Mouse (Mus musculus): ENCODE data around the gene Mcub. TPM values are rescaled to one million over a fixed set of nuclear protein-coding genes. Genes with fewer than 3 reads are reported as not detected.

Gene Mcub
- polyA plus RNA-seq, 2 experiments: 3.8 to 7.2 TPM

DNA sequence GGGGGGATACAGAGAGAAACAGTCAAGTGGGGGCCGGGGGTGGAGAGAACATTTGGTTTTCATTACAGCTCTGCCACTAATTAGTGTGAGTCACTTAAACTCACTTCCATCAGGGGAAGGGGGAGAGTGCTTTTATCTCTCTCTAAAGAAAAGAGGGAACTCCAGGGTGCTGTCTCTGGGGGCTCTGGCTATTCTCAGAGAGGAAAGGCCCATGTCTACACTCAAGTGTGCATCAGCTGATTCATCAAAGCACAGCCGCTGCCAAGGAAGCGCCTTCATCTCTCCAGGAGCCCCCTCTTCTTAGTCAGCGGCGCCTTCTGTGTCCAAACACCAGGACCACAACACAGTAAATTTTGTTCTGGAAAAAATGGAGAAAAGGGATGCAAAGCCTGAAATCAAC, 12.3 kb upstream of the Mcub start:
- no peak overlapping the region for H3K4me2 ChIP-seq (replicated peaks; ENCODE audit: low read depth, low read length, severe bottlenecking)
- H3K4me1 ChIP-seq (ENCODE audit: control insufficient read depth, insufficient read depth, low read length): no peaks in the 10 kb centered on the region
- H3K27ac ChIP-seq (replicated peaks; ENCODE audit: low read depth, low read length): no peak overlapping the region
- TF ChIP-seq POLR2A (IDR thresholded peaks at IDR 0.05; ENCODE audit: borderline replicate concordance, extremely low read depth, insufficient read depth, insufficient read length): no peak
- H3K36me3 ChIP-seq (ENCODE audit: control insufficient read depth, insufficient read depth, low read length): peaks cover 51% of the 10 kb centered on the region
- DNase-seq (ENCODE audit: low spot score) (no peak), ATAC-seq (ENCODE audit: low FRiP score, low read depth) (no peak)
- H3K9me3 ChIP-seq (ENCODE audit: control insufficient read depth, low read length): no peaks in the 10 kb centered on the region
- H3K4me3 ChIP-seq (replicated peaks; ENCODE audit: low read length): no peak overlapping the region
- H3K9ac ChIP-seq (ENCODE audit: low read depth, low read length, severe bottlenecking): no peak overlapping the region
- WGBS: 28% methylated on average over 5 of the region's 5 CpGs
- no peaks in the 10 kb centered on the region for H3K27me3 ChIP-seq (ENCODE audit: control insufficient read depth, insufficient read depth, low read length)

DNA sequence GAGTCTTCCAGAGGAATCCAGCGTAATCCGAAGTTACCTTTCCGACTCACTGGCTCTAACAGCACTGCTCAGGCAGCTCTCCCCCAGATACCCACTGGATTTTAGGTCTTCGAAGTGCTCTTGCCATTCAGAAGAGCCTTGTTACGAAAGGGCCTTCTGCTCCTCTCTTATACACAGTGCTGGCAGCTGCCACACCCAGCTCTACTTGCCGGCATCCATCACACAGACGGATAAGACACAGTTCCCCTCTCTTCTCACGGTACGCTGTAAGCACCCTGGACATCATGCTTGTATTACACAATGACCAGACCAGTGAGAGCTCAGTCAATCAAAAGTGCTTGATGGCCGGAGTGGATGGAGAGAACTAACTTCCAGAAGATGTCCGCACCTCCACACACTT, 11.8 kb upstream of the Mcub start:
- H3K36me3 ChIP-seq (ENCODE audit: control insufficient read depth, insufficient read depth, low read length): peaks cover 46% of the 10 kb centered on the region

DNA sequence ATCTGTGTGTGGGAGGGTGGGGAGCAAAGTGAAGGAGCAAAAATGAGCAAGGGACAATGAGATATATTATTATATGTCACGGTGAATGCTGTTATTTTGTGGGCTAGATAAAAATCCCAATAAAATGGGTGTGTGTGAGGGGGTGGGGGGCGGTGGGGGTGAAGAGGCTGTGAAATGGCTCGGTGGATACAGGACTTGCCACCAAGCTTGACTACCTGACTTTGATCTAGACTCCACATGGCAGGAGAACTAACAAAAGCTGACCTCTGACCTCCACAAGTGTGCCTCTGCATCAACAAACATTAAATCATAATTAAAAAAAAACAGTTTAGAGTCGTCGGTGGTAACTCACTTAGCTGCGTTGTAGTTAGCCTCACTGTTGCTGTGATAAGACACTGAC, 9.5 kb upstream of the Mcub start:
- no peak overlapping the region for H3K4me2 ChIP-seq (replicated peaks; ENCODE audit: low read depth, low read length, severe bottlenecking)
- ATAC-seq (ENCODE audit: low FRiP score, low read depth) (no peak), DNase-seq (ENCODE audit: low spot score) (no peak)
- H3K4me1 ChIP-seq (ENCODE audit: control insufficient read depth, insufficient read depth, low read length): no peaks in the 10 kb centered on the region
- WGBS: 21% methylated on average over 6 of the region's 6 CpGs
- peaks cover 27% of the 10 kb centered on the region for H3K36me3 ChIP-seq (ENCODE audit: control insufficient read depth, insufficient read depth, low read length)
- no peak overlapping the region for H3K4me3 ChIP-seq (replicated peaks; ENCODE audit: low read length)
- no peak overlapping the region for H3K9ac ChIP-seq (ENCODE audit: low read depth, low read length, severe bottlenecking)
- no peak overlapping the region for H3K27ac ChIP-seq (replicated peaks; ENCODE audit: low read depth, low read length)
- TF ChIP-seq POLR2A (IDR thresholded peaks at IDR 0.05; ENCODE audit: borderline replicate concordance, extremely low read depth, insufficient read depth, insufficient read length): no peak
- no peaks in the 10 kb centered on the region for H3K27me3 ChIP-seq (ENCODE audit: control insufficient read depth, insufficient read depth, low read length)
- H3K9me3 ChIP-seq (ENCODE audit: control insufficient read depth, low read length): no peaks in the 10 kb centered on the region

More for the DNA sequence above, 11.8 kb upstream of the Mcub start:
- Histone ChIP-seq H3K27me3 (ENCODE audit: control insufficient read depth, insufficient read depth, low read length) (no peaks in the 10 kb centered on the region), H3K4me1 (ENCODE audit: control insufficient read depth, insufficient read depth, low read length) (no peaks in the 10 kb centered on the region), H3K9me3 (ENCODE audit: control insufficient read depth, low read length) (no peaks in the 10 kb centered on the region), H3K4me2 (replicated peaks; ENCODE audit: low read depth, low read length, severe bottlenecking) (no peak overlapping the region), H3K4me3 (replicated peaks; ENCODE audit: low read length) (no peak overlapping the region), H3K9ac (ENCODE audit: low read depth, low read length, severe bottlenecking) (no peak overlapping the region), H3K27ac (replicated peaks; ENCODE audit: low read depth, low read length) (no peak overlapping the region)
- DNase-seq (ENCODE audit: low spot score): no peak
- WGBS: 60% methylated on average over 11 of the region's 11 CpGs
- ATAC-seq (ENCODE audit: low FRiP score, low read depth): no peak
- no peak for TF ChIP-seq POLR2A (IDR thresholded peaks at IDR 0.05; ENCODE audit: borderline replicate concordance, extremely low read depth, insufficient read depth, insufficient read length)

DNA sequence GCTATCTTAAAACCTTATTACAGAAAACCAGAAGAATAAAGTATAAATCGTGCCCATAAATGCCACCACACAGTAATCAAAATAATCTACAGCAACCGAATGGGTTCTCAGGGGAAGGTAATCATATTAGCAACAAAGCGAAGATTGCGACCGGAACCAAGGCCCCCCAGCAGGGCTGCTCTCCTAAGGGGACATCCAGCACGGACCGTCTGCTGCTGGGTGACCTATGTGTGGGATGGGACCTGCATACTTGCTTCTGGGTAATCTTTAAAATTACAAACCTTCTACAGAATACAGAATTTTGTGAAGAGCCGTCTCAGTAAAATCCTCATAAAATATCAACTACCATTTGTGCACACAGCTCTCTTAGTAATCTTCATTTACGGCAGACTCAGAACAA, 8.7 kb upstream of the Mcub start:
- TF ChIP-seq POLR2A (IDR thresholded peaks at IDR 0.05; ENCODE audit: borderline replicate concordance, extremely low read depth, insufficient read depth, insufficient read length): no peak
- WGBS: 73% methylated on average over 9 of the region's 9 CpGs
- peaks cover 23% of the 10 kb centered on the region for H3K36me3 ChIP-seq (ENCODE audit: control insufficient read depth, insufficient read depth, low read length)
- DNase-seq (ENCODE audit: low spot score): no peak
- no peak overlapping the region for H3K4me2 ChIP-seq (replicated peaks; ENCODE audit: low read depth, low read length, severe bottlenecking)
- H3K4me3 ChIP-seq (replicated peaks; ENCODE audit: low read length): no peak overlapping the region
- no peaks in the 10 kb centered on the region for H3K4me1 ChIP-seq (ENCODE audit: control insufficient read depth, insufficient read depth, low read length)
- H3K27ac ChIP-seq (replicated peaks; ENCODE audit: low read depth, low read length): no peak overlapping the region
- ATAC-seq (ENCODE audit: low FRiP score, low read depth): no peak
- H3K27me3 ChIP-seq (ENCODE audit: control insufficient read depth, insufficient read depth, low read length): no peaks in the 10 kb centered on the region
- H3K9me3 ChIP-seq (ENCODE audit: control insufficient read depth, low read length): no peaks in the 10 kb centered on the region
- no peak overlapping the region for H3K9ac ChIP-seq (ENCODE audit: low read depth, low read length, severe bottlenecking)

DNA sequence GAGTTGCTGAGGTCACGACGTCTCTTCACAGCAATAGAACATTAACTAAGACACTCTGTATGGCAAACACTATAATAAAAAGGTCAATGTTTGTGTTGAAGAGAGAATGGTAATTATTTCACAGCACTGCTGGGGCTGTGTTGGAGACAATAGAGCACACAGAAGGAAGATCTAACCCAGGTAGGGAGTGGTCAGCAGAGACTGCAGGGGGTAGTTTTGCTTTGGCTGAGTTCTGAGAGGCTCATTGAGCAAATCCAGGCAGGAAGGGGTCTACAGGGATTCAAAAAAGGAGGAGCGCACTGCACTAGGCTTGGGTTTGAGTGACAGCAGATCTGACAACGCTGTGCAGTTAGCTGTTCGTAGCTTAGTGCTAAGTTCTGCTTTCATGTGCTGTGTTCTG, 6.3 kb upstream of the Mcub start:
- no peaks in the 10 kb centered on the region for H3K4me1 ChIP-seq (ENCODE audit: control insufficient read depth, insufficient read depth, low read length)
- WGBS: 88% methylated on average over 5 of the region's 5 CpGs
- H3K9ac ChIP-seq (ENCODE audit: low read depth, low read length, severe bottlenecking): no peak overlapping the region
- H3K4me2 ChIP-seq (replicated peaks; ENCODE audit: low read depth, low read length, severe bottlenecking): no peak overlapping the region
- H3K4me3 ChIP-seq (replicated peaks; ENCODE audit: low read length): no peak overlapping the region
- peaks cover 3% of the 10 kb centered on the region; the same call in 1 of the 2 replicates for H3K36me3 ChIP-seq (ENCODE audit: control insufficient read depth, insufficient read depth, low read length)
- no peak for DNase-seq (ENCODE audit: low spot score)
- no peak overlapping the region for H3K27ac ChIP-seq (replicated peaks; ENCODE audit: low read depth, low read length)
- no peak for ATAC-seq (ENCODE audit: low FRiP score, low read depth)
- 0 out of 2 replicates have a peak, but pooled peaks cover 3% of the 10 kb centered on the region for H3K27me3 ChIP-seq (ENCODE audit: control insufficient read depth, insufficient read depth, low read length)
- TF ChIP-seq POLR2A (IDR thresholded peaks at IDR 0.05; ENCODE audit: borderline replicate concordance, extremely low read depth, insufficient read depth, insufficient read length): no peak
- H3K9me3 ChIP-seq (ENCODE audit: control insufficient read depth, low read length): no peaks in the 10 kb centered on the region
